Mouse (Mus musculus): ENCODE results near the gene Osr1.

- peak; percentile 13; the same call in 1 of the 2 replicates for TF ChIP-seq CTCF (IDR thresholded peaks at IDR 0.05; ENCODE audit: control insufficient read depth, insufficient read depth, low read length)
- TF ChIP-seq POLR2A (IDR thresholded peaks at IDR 0.05; ENCODE audit: borderline replicate concordance, control insufficient read depth, low read depth, low read length), result no peak
These were observed at the start of gene Osr1 for GRCm38 (mm10) chr12:9569971-9570370.

Measured in bone marrow, adult 2 months (tissue).